Mouse (Mus musculus): Measurements from ENCODE around the gene Erich3.
A peak's percentile ranks its signal among the peaks of the same experiment; 100 is the strongest.

Gene Erich3

GRCm38 (mm10) chr3:154771651-154772050 lies 108.0 kb downstream of the Erich3 start:
- DNase-seq (ENCODE audit: low read depth, low spot score): no peak

GRCm38 (mm10) chr3:154778836-154779595 lies 115.4 kb downstream of the Erich3 start:
- no peak for DNase-seq (ENCODE audit: low read depth, low spot score)

- no peak for DNase-seq (ENCODE audit: low read depth, low spot score)
Measured at GRCm38 (mm10) chr3:154786354-154786753, 122.7 kb downstream of the Erich3 start.

GRCm38 (mm10) chr3:154787611-154788010 lies 124.0 kb downstream of the Erich3 start:
- DNase-seq (ENCODE audit: low read depth, low spot score): no peak

- no peak for DNase-seq (ENCODE audit: low read depth, low spot score)
Measured at GRCm38 (mm10) chr3:154793571-154793970, 129.9 kb downstream of the Erich3 start.

GRCm38 (mm10) chr3:154798806-154799205 lies 135.1 kb downstream of the Erich3 start:
- DNase-seq (ENCODE audit: low read depth, low spot score): no peak

GRCm38 (mm10) chr3:154800454-154800853 lies 136.8 kb downstream of the Erich3 start:
- DNase-seq (ENCODE audit: low read depth, low spot score): no peak

GRCm38 (mm10) chr3:154800888-154801429 lies 137.3 kb downstream of the Erich3 start:
- DNase-seq (ENCODE audit: low read depth, low spot score): no peak

GRCm38 (mm10) chr3:154806626-154807025 lies 143.0 kb downstream of the Erich3 start:
- no peak for DNase-seq (ENCODE audit: low read depth, low spot score)

- DNase-seq (ENCODE audit: low read depth, low spot score): no peak
Measured at GRCm38 (mm10) chr3:154810273-154810870, 146.7 kb downstream of the Erich3 start.

GRCm38 (mm10) chr3:154811281-154811680 lies 147.6 kb downstream of the Erich3 start:
- DNase-seq (ENCODE audit: low read depth, low spot score): no peak

- DNase-seq (ENCODE audit: low read depth, low spot score): no peak
Measured at GRCm38 (mm10) chr3:154811833-154812232, 148.2 kb downstream of the Erich3 start.

- no peak for DNase-seq (ENCODE audit: low read depth, low spot score)
Measured at GRCm38 (mm10) chr3:154812893-154813292, 149.2 kb downstream of the Erich3 start.

GRCm38 (mm10) chr3:154815606-154816005 lies 151.9 kb downstream of the Erich3 start:
- DNase-seq (ENCODE audit: low read depth, low spot score): no peak

GRCm38 (mm10) chr3:154816231-154816630 lies 152.6 kb downstream of the Erich3 start:
- DNase-seq (ENCODE audit: low read depth, low spot score): no peak

GRCm38 (mm10) chr3:154816801-154817625 lies 153.4 kb downstream of the Erich3 start:
- DNase-seq (ENCODE audit: low read depth, low spot score): peak; percentile 74
